Mouse (Mus musculus) kidney, adult 2 months (tissue): ENCODE measurements at regions not wholly inside any gene's neighbourhood (a gene's known extent, or its start where the extent isn't known, plus 50 kb on each side); places are given as distances from the start of the nearest gene placed in this dataset.

Source experiments
- CTCF ChIP-seq: fragments of 200-500 bp; conservative IDR thresholded peaks from 2 replicates; pipeline ENCODE4 v1.5.1; 2011; ENCODE audit warnings: low read depth, mild to moderate bottlenecking, control low read depth, low read length, moderate library complexity, mixed read lengths; ENCODE audit not compliant: insufficient read depth, insufficient read length
- POLR2A ChIP-seq: fragments of 200-500 bp; IDR thresholded peaks from one replicate; pipeline ENCODE4 v1.6.1; 2011; ENCODE audit warnings: low read depth, low read length, control low read depth

DNA sequence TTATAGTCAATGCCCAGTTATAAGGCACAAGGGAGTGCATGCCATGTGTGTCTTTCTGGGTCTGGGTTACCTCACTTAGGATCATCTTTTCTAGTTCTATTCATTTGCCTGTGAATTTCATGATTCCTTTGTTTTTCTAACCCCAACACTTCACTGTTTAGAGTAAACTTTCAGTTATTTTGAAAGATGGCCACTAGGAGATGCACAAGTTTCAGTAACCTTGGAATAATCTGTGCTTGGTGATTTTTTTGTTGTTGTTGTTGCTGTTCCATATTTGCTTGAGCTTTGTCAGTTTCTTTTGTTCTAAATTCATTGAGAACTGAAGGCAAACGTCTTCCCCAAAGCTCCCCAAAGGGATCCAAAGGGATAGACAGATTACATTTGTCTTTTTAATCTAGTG lies 91.3 kb downstream of the Qpct start:
- TF ChIP-seq CTCF (no peak), POLR2A (no peak)
